Mouse (Mus musculus): ENCODE measurements around the gene Tomm7.
"Not testable (repeated sequence)": the region's sequence is repeated elsewhere in the genome, so short reads cannot be mapped to it uniquely, and the experiment has no call there.

Gene Tomm7

DNA sequence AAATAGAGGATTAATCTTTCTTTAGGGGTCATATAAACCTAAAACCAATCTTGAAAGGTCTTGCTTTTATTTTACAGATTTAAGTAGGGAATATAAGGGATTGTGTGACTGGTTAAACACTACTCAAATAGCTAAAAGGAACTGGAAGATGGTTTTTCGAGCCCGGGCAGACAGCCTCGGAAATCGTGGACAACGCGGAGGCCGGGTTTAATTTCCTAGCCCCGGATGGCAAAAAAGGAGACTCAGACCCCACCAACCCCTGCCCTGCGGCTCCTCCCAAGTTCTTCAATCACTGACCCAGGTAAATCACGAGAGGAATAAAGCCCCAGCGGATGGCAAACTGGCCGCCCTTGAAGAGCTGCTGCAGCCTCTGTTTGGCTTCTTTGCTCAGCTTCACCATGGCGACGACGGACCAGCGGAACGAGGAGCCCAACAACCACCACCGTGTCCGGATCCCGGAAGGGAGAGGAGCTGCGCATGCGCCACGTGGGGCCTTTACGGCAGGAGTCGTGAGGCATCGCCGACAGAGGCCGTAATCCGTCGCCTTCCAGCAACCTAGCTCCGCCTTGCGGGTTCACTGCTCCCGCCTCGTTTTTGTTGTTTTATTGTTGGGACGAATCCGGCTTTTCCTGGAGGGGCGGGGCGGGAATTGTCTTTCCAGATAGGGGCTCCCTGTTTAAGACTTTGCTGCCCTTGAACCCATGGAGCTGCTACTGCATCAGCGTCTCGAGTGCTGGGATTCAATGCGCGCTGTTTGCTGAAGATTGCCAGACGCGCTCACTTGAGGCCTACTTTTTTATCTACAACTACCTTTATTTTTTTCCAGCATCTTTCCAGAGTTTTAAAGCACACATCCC, at the start of gene Tomm7:
Gene Tomm7, minus strand, starts transcription at position 488 of the 857 bp plus-strand sequence.
- DNase-seq (ENCODE audit: low spot score) = peak; percentile 99

DNA sequence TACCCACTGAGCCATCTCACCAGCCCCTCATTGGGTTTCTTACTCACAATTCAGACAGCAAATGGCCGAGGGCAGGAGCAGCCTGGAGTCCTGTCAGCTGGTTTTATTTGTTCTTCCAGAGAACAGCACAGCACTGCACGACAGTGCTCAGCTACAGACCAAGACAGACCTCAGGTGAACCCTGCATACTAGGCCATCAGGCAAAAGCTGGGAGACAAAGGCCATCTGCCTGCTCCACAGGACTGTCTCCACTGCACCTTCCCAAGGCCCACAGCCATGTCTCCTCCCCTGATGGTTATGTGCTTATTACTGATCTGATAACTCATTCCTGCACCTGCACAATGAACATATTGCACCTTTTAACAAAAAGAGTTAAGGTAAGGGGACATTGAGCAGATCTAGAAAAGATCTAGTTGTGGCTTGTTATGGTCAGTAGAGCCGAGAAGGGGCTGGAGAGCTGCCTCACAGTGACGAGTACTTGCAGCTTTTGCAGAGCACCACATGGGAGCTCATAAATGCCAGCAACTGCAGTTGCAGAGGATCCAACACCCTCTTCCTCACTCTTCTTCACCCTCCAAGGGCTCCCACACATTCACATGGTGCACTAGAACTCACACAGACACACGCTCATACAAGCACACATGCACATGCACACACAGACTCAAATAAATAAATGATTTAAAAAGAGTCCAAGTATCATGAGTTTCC, 49.3 kb upstream of the Tomm7 start:
- DNase-seq (ENCODE audit: low spot score) = no peak

DNA sequence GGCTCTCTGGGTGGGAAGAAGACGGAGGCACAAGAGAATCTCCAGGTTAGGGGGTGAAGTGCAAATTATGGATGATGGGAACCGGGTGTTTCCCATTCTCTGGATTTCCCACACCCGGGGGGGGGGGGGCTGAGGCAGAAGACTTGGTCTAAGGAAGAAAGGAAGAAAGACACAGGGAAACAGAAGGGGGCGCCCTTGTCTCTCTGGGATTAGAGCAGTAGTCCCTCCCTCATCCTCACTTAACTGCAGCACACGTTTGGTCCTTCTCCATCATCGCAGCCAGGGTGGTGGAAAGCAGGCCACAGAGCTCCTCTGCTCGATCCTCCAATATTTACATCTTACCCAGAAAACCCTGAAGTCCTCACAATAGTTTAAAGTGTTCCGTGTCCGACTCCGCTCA, 46.8 kb upstream of the Tomm7 start:
- peak; percentile 72 for DNase-seq (ENCODE audit: low spot score)

DNA sequence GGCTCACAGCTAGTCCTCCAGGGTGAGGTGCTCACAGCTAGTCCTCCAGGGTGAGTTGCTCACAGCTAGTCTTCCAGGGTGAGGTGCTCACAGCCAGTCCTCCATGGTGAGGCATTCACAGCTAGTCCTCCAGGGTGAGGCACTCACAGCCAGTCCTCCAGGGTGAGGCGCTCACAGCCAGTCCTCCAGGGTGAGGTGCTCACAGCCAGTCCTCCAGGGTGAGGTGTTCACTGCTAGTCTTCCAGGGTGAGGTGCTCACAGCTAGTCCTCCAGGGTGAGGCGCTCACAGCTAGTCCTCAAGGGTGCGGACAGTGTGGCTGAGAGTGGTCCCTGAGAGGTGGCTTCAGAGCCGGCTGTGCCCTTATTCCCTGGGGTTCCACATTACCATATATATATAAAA, 45.5 kb upstream of the Tomm7 start:
- no peak for DNase-seq (ENCODE audit: low spot score)

DNA sequence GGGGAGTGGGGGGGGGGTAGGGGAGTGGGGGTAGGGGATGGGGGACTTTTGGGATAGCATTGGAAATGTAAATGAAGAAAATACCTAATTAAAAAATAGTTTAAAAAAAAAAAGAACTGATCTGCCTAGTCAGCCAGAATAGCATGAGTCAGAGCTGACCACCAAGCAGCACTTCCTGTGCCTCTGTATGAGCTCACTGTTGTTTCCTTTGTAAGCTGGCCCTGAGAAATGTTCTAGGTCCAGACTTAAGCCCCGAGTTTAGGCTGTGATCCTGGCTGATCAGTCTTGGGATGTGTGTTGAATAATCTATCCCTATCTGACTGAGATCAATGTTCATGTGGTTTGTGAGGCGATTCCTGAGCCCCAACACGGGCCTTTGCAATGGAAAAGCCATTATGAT, 43.1 kb upstream of the Tomm7 start:
- DNase-seq (ENCODE audit: low spot score) = no peak

DNA sequence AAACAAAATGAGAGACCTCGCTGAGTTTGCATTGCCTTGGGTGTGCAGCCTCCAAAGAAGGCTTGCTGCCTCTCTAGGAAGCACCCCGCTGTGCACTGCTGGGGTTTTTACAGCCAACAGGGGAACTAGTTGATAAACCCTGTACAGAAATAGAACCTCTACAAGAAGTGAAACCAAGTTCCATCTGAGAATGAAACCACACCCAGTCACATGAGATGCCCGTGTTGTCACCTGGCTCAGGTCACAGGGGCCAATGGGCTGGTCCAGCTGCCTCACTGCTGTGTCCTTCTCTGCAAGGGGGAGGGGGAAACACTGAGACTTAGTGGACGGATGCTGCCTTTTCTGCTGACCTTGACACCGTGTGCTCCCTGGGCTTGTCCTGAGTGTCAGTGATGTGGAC, 30.5 kb upstream of the Tomm7 start:
- no peak for DNase-seq (ENCODE audit: low spot score)

DNA sequence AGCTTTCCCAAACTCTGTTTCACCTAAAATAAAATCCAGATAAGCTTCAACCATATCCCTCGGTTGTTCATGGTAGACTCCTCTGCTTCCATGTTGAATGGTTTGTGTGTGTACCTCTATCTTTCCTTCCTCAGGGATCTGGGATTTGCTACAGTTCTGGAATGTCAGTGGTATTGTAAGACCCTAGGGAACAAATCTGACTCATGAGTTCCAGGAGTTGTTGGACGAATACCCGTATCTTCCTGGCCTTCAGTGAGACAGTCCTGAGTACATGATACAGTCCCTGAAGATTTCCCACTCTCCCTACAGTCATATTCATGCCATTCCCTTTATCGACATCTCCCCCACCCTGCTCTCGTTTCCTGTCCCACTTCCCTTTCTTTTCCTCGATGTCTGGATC, 28.6 kb upstream of the Tomm7 start:
- no peak for DNase-seq (ENCODE audit: low spot score)

DNA sequence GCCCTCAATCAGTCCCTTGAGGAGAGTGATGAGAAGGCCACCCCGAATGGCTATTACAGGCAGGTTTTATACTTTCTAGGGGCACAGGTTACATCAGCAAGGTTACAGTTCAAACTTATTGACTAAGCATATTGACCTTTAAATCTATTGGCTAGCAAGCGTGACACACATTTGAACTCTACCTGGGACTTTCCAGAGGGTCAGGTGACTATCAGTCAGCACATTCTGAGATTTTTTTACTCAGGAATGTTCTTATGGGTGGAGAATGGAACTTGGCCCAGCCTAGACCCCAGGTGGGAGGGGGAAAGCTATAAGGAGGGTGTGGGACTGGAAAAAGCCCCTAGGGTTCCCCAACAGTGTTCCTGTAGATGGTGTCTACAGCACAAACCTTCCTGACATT, 27.4 kb upstream of the Tomm7 start:
- not testable (repeated sequence) for DNase-seq (ENCODE audit: low spot score)

DNA sequence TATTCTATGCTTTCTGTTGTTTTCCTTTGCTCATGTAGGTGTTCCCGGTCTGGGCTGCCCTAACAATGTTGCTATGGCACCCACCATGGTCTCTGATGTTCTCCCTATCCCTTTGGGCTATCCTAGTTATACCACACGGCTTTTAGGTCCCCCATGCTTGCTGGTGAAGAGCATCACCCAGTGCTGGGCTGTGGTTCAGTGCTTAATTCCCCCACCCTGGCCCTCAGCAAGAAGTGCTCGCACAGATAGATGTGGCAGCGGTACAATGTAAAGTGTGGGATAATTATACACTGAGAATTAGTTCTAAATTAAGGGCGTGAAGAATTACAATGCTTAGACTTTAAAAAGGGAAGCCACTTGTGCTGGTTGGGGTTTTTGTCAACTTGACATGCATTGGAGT, 22.0 kb upstream of the Tomm7 start:
- DNase-seq (ENCODE audit: low spot score) = no peak

DNA sequence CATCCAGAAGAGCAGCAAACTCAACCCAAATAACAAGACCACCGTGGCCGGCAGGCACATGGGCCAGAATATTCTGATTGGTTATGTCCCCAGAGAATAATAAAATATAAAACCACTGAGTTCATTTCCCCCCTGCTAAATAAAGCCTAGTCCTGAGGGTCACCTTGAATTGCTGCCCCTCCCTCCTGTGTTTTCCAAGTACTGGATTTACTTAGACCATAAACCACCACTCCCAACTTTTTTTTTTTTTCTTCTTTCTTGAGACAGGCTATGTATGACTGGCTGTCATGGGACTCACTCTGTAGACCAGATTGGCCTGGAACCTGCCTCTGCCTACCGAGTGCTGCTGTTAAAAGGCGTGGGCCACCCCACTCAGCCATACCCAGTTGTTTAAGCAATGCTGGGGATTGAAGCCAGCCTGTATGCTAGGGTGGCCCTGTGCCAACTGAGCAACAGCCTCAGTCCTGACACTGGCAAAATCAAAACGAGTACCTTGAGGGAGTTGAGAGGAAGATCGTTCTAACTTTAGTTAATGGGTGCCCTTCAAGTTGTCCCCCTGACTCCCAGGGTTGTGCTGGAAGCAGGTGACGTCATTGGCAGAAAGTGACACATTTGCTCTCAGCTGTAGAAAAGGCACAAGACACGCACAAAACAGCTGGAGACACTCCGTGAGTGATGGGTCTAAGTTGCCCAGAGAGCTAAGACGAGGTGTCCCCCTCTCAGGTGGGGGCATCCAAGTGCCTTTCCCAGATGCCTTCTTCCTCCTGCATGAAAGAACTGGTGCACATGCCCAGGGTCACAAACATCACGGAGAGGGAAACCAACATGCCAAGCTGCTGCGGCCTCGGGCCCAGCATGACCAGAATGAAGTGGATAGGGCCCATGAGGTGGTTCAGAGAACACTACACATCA, 20.3 kb upstream of the Tomm7 start:
- DNase-seq (ENCODE audit: low spot score) = no peak

DNA sequence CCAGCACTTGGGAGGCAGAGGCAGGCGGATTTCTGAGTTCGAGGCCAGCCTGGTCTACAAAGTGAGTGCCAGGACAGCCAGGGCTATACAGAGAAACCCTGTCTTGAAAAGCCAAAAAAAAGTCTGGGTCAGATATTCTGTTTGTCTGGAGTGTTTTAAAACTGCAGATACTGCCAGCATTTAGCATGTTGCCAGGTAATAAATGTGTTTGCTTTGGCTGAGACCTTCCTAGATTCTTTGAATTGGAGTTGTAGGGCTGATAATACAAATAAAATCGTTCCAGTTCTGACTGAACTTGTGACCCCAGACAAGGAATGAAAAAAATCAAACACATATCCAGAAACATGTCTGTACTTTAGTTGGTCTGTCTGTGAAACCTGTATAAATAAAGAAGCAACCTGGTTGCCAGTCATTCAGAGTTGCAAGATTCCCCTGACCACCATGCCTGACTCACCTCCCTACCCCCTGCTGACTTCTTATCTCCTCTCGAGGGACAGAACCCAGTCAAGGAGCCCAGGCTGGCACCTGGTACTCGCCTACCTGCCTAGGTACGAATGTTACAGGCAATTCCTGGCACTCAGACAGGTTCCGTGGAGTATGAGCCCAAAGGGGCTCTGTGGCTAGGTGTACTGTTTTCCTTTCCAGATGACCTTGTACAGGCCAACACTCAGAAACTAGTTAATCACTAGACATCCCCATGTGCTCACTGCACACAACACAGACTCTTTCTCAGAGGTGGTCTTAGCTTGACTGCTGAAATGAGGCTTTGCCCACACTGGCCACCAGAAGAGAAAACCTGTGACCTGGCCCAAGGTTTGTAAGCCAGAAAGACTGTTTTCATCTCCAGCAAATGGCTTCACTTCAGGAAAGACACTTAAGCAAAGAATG, 19.4 kb upstream of the Tomm7 start:
- DNase-seq (ENCODE audit: low spot score) = no peak

DNA sequence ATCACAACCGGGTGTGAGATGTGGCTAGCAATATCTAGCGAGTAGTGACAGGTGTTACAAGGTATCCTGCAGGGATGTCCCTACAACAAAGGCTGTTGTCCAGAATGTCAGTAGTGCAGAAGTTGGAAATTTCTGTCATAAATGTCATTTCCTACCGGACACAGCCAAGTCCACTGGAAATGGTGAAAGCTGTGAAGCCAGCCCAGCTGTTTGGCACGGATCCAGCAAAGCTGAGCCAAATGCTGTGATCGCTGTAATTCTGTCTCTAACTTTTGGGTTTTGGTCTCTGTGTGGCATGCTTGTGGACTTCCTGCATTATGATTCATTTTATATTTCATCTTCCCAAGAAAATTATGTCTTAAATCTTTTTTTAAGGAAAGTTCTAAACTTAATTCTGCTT, 18.3 kb upstream of the Tomm7 start:
- DNase-seq (ENCODE audit: low spot score) = no peak

DNA sequence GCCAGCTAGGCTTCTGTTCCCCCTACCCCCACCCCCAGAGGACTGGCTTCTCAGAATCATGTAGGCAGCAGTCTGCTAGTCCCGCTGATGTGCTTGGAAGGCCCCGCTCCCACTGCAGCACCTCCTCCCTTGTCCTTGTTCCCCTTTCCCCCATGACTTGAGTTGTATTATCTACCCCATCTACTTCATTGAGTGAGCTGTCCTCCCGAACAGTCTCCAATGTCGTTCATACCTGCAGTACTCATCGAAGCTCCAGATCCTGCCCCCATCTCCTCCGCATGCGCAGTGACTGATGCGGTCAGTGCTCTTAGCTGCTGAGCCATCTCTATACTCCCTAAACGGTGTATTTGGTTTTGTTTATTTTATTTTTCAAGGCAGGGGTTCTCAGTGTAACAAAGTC, 17.8 kb upstream of the Tomm7 start:
- no peak for DNase-seq (ENCODE audit: low spot score)

DNA sequence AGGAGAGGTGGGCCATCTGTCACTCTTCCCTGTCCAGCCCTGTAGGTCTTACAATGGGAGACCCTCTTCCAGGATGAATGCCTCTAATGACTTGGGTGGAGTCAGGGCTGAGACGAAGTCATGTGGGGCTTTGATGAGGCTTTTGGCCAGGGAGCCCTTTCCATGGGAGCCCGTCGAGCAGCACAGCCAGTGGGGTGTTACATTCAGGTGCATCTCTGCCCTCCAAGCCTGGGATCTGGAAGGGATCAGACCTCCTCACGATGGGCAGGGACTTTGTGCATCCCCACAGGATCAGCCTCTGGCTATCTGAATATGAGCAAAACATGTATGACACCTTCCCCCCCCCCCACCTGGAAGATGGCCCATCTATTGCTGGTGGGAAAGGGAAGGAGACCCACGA, 15.9 kb upstream of the Tomm7 start:
- no peak for DNase-seq (ENCODE audit: low spot score)

DNA sequence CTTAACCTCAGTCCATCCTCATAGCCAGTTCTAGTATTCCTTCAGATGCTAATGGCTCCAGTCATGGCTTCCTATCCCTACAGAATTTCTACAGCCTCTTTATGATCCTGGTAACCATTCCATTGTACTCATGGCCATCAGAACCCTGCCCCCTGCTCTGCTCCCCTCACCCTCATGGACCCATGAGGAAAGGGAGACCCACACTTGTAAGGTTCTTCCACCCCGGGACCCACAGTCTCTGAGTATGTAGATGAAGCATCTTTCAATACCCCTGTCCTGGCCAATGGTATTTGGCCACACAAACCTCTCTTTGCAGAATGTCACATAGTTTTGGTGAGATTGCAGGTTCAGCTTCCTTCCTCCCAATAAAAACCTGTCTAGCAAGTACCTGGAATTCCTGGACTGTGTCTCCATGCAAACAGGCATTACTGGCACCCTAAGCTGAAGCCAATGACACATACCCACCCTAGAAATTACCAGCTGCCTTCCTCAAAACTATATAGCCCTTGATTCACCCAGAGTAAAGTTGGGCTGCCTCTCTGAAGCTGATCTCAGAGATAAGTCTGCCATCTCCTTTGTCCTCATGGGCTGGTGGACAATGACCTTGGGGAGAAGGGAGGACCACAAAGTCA, 15.2 kb upstream of the Tomm7 start:
- DNase-seq (ENCODE audit: low spot score) = no peak

DNA sequence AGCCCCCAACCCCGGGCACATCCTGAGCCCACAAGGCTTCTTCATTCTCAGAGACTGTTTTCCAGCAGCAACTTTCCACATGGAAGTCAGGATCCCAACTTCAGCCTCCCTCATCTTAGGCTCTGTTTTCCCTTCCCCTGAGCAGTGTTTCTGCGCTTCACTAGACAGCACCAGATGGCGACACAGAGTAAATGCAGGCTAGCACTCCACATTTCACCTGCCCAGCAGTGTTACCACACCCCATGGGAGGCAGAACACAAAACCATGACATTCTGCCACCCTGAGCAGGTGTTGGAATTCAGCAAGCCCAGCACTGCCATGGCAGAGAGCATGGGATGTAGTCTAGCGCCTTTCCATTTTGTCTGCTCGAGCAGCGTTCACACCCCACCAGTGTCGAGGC, 14.7 kb upstream of the Tomm7 start:
- DNase-seq (ENCODE audit: low spot score) = no peak

DNA sequence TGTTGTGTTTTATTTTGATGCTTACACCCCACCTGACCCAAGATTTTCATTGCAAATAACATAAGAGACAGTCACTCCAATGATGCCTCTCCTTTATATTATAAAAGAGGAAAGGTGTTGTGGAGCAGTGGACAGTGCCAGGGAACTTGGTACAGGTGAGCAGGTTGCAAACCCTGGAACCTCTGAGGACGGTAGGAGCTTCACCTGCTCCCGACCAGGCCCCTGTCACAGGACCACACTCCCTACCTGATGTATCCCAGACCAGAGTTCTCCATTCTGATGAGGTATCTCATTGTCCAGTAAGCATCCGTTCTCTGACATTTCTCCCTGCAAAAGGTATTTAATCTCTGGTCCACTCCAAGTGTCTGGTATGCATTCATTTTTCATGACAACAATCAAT, 14.0 kb upstream of the Tomm7 start:
- DNase-seq (ENCODE audit: low spot score) = no peak

DNA sequence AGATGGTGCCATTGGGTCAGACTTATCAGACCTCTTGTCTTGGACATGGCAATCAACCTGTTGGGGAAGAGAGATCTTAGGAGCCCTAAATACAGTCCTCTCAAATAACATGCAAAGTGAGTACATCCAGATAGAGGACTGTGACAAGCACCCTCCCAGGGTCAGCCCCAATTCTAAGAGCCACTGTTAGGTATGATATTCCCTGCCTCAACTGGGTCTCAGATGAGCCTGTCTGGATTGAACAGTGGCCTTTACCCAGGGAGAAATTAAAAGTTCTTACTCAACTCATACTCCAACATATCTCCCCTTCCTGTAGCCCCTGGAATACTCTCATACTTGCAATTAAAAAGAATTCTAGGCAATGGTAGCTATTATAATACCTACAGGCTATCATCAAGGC, 13.2 kb upstream of the Tomm7 start:
- DNase-seq (ENCODE audit: low spot score) = no peak

DNA sequence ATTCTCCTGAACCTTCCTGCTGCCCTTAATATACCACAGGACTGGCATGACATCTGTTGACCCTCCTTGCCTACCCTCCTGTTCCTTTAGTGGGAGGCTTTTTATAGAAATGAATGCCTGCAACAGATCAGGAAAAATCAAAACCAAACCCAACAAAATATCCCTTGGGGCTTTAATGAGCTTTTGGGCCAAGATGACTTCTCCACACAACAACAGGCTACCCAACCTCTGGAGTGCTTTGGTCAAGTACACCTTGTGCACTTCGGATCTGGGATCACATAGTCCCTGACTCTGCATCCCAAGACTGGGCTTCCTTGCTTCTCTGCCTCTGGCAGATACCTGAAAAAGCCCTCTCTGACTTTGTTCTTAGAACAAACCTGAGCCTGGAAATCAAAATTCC, 12.2 kb upstream of the Tomm7 start:
- no peak for DNase-seq (ENCODE audit: low spot score)

DNA sequence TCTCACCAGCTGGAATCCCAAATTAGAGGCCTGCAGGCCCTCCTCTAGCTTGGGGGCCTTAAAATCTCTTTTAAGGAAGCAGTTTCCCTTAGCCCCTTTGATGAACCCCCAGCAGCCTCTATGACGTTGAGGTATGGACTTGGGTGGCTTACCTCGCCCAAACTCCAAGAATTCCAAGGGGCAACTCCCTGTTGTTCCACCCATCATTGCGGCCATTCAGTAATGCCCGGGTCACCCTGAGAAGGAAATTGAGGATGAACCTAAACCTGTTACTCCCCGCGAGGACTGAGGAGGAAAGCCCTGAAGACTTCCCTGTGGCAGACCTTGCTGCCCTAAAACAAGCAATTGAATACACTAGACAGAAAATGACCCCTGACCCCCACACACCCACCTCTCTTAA, 11.5 kb upstream of the Tomm7 start:
- no peak for DNase-seq (ENCODE audit: low spot score)

DNA sequence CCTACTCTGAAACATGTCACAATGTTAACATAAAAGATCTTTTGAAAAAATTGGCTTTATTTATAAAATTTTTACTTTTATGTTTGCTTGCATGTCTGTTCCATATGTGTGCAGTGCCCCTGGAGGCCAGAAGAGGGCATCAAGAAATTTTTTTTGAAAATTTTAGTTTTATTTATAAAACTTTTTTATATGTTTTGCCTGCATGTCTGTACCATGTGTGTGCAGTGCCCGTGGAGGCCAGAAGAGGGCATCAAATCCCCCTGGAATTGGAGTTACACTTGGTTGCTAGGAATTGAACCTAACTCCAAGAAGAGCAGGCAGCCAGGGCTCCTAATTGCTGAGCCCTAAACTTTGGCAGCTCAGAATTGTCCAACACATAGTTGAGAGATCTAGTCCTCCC, 9.0 kb upstream of the Tomm7 start:
- DNase-seq (ENCODE audit: low spot score) = not testable (repeated sequence)

All from retina, embryonic 14.5 days (tissue).